Mouse (Mus musculus): Measurements from ENCODE around the gene Igsf3.
A peak's percentile ranks its signal among the peaks of the same experiment; 100 is the strongest.

Gene Igsf3

GRCm38 (mm10) chr3:101376538-101377247 is at the start of gene Igsf3:
TSS of gene Igsf3 (plus strand) at chr3:101377083.
- peak; percentile 59 for DNase-seq

- DNase-seq, result no peak
These were observed 49.6 kb upstream of the Igsf3 start for GRCm38 (mm10) chr3:101327248-101327647.

GRCm38 (mm10) chr3:101328617-101329016 is 48.3 kb upstream of the Igsf3 start:
- DNase-seq, result no peak

- no peak for DNase-seq
These were observed 33.5 kb upstream of the Igsf3 start for GRCm38 (mm10) chr3:101343199-101343924.

GRCm38 (mm10) chr3:101344246-101344645 is 32.6 kb upstream of the Igsf3 start:
- no peak for DNase-seq

- DNase-seq, result no peak
These were observed 31.6 kb upstream of the Igsf3 start for GRCm38 (mm10) chr3:101345299-101345698.

GRCm38 (mm10) chr3:101346806-101347205 is 30.1 kb upstream of the Igsf3 start:
- no peak for DNase-seq

- no peak for DNase-seq
These were observed 28.3 kb upstream of the Igsf3 start for GRCm38 (mm10) chr3:101348501-101349161.

- DNase-seq, result no peak
These were observed 27.2 kb upstream of the Igsf3 start for GRCm38 (mm10) chr3:101349542-101350307.

GRCm38 (mm10) chr3:101350406-101350805 is 26.5 kb upstream of the Igsf3 start:
- no peak for DNase-seq

- DNase-seq, result peak; percentile 95
These were observed 22.4 kb upstream of the Igsf3 start for GRCm38 (mm10) chr3:101354490-101354889.

GRCm38 (mm10) chr3:101355702-101356101 is 21.2 kb upstream of the Igsf3 start:
- no peak for DNase-seq

- no peak for DNase-seq
These were observed 20.0 kb upstream of the Igsf3 start for GRCm38 (mm10) chr3:101356583-101357553.

- no peak for DNase-seq
These were observed 16.1 kb upstream of the Igsf3 start for GRCm38 (mm10) chr3:101360832-101361231.

GRCm38 (mm10) chr3:101362391-101362790 is 14.5 kb upstream of the Igsf3 start:
- DNase-seq, result no peak

- DNase-seq, result no peak
These were observed 13.3 kb upstream of the Igsf3 start for GRCm38 (mm10) chr3:101363574-101363973.

- DNase-seq, result no peak
These were observed 11.7 kb upstream of the Igsf3 start for GRCm38 (mm10) chr3:101365081-101365612.

- DNase-seq, result no peak
These were observed 11.0 kb upstream of the Igsf3 start for GRCm38 (mm10) chr3:101365911-101366310.

- DNase-seq, result no peak
These were observed 9.5 kb upstream of the Igsf3 start for GRCm38 (mm10) chr3:101367372-101367771.

- DNase-seq, result peak; percentile 67
These were observed 7.5 kb upstream of the Igsf3 start for GRCm38 (mm10) chr3:101369301-101369881.

- peak; percentile 34 for DNase-seq
These were observed 4.4 kb upstream of the Igsf3 start for GRCm38 (mm10) chr3:101372345-101372980.
